Mouse (Mus musculus) hindlimb bud, embryonic 11.5 days (tissue): ENCODE measurements at regions not wholly inside any gene's neighbourhood (a gene's known extent, or its start where the extent isn't known, plus 50 kb on each side); places are given as distances from the start of the nearest gene placed in this dataset.
"Not testable (repeated sequence)": the region's sequence is repeated elsewhere in the genome, so short reads cannot be mapped to it uniquely, and the experiment has no call there.

Experiments
- DNase-seq: peaks from one replicate; pipeline ENCODE4 v3.0.0-alpha.2; 2012; ENCODE audit warnings: low read depth, low spot score; ENCODE audit errors: extremely low spot score

DNA sequence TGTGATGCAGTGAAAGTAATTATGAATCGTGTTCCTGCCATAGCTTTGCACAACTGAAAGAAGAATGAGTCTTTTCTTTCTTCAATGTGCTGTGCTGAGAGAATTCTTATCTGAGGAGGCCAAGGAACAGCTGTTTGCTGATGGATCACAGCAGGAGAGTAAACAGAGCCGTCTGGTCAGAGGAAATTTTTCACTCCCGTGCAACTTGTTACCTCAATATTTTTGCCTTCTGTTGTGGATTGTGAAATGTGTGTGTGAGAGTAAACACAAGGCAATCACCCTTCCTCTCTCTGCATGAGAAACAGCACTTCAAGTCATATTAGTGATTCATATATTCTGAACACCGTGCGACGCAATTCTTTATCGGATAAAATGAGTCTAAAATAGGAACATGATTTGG is 171.9 kb downstream of the Epm2a start:
- no peak for DNase-seq

DNA sequence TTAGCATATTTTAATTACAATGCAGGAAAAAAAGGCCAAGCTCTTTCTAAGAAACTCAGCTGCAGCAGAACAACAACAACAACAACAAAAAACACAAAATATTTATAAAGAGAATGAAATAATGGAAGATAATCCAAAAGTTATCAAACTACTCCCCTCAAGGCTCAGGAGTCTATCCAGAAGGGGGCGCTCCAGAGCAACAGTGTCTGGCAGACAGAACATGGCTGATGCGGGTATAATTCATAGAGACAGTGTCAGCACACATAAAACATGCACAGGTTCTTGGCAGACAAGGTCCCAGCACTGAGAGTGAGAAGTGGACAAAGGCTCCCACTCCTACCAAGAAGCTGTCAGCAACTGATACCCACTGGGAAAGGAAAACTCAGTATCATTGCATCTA is 173.9 kb downstream of the Epm2a start:
- no peak for DNase-seq

DNA sequence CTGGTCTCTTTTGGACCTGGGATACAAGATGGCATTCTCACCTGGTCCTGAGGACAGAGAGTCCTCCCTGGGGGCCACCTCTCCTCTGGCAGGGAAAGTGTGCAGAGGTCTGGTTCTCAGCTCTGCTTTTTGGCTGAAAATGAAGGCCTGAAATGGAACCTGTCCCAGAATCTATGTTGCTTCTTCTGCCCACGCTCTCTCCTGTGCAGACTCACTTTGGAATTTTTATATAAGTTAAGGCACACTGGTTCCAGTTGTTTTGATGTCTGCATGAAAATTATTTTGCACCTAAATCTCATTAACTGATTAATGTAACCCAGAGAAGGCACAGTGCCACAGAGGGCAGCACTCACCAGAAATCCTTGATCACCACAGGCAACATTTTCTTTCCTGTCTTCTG is 188.1 kb downstream of the Epm2a start:
- DNase-seq = no peak

DNA sequence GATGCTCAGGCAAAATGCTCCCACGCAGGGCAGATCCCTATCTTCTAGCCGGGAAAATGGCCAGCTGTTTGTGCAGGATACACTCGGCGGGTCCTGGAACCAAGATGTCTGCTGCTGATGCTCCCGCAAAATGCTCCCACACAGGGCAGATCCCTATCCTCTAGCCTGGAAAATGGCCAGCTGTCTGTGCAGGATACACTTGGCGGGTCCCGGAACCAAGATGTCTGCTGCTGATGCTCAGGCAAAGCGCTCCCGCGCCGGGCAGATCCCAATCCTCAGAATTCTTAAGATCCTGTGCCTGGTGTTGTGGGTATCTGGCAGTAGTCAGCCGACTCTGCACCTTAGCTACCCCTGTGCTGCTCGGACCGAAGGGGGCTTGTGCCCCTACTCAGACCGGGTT is 212.2 kb downstream of the Epm2a start:
- DNase-seq = not testable (repeated sequence)

DNA sequence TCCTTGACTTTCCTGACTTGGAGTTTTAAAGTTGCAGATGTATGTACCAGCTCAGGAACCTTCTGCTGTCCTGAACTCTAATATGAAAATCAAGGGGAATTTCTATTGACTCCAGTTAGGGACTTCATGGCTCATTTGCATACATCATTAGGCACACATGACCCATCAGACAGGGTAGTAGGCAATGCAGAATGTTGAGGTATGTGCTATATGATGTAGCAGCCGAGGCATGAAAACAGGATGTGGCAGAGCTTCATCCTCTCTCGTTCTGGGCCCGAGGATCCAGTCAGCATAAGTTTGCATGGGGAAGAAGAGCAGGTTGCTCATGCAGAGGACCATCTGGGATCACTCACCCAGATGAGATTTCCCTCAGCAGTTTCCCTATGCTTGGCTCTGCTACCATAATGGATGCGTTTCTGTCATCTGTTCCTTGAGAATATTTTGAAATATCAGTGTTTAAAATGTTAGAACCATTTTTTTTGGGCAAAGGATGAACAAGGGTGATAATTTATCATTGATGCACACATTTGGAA is 227.4 kb downstream of the Epm2a start:
- DNase-seq = no peak

DNA sequence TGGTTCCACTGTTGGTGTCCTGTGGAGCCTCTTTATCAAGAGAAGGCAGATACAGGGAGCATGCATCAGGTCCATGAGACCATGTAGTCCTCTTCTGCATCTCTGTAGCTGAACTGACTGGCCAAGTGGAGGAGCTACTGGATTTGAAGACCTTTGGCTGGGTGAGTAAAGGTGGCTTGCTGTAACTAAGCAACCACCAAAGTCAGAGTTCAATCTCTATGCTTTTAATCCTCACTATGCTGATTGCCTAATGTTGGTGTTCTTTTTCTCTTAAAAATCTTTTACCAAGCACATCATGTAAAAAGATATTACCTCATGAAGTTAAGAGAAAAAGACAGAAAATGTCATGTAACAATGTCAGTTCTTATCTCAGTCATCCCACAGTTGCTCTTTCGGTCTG is 265.2 kb downstream of the Epm2a start:
- no peak for DNase-seq

DNA sequence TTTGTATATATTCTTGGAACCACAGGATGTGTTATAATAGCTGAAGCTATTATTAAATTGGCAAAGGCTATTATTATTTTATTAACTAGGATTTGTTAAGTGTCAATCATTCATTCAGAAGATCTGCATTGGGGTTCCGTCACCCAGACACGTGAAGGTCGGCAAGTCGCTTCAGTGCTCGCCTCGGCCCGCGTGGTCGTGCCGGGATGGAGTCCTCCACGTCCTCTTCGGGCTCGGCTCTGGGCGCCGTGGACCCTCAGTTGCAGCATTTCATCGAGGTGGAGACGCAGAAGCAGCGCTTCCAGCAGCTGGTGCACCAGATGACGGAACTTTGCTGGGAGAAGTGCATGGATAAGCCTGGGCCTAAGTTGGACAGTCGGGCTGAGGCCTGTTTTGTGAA is 265.9 kb downstream of the Epm2a start:
- DNase-seq = not testable (repeated sequence)

DNA sequence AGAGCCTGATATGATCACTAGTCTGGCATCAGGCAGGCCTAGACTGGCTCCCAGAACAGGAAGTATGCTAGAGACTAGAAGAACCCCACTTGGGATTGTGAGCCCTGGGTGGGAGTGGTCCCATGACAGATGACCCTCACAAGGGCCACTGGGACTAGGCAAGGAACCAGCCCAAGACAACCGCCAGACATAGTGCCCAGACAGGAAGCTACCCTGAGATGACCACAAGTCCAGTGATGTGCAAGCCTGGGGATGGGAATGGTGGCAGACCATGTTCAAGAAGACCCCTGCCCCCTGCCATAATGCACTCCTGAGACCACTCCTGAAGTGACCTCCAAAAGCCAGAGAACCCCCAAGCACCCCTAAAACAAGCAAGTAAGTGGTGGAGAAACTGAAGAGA is 304.9 kb downstream of the Epm2a start:
- DNase-seq = no peak

DNA sequence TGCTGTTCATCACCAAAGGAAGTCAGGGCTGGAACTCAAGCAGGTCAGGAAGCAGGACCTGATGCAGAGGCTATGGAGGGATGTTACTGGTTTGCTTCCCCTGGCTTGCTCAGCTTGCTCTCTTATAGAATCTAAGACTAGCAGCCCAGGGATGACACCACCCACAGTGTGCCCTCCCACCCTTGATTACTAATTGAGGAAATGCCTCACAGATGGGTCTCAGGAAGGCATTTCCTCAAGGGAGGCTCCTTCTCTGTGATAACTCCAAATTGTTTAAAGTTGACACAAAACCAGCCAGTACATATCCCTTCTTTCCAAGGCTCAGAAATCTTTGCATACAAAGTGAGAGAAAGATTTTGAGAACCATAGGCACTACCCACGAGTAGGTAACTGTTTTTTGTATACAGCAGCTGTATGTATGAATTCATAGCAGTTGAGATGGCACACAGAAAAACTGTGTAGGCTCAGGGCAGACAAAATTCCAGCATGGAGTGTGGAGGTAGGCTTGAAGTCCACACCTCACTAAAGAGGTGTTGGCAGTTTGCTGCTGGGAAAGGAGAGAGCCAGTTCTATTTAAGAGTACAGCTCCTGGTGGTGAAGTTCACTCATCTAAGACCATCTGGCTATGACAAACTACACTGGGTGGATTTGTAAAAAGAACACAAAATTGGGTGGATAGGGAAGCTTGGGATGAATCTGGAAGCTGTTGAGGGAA is 317.0 kb downstream of the Epm2a start:
- no peak for DNase-seq

DNA sequence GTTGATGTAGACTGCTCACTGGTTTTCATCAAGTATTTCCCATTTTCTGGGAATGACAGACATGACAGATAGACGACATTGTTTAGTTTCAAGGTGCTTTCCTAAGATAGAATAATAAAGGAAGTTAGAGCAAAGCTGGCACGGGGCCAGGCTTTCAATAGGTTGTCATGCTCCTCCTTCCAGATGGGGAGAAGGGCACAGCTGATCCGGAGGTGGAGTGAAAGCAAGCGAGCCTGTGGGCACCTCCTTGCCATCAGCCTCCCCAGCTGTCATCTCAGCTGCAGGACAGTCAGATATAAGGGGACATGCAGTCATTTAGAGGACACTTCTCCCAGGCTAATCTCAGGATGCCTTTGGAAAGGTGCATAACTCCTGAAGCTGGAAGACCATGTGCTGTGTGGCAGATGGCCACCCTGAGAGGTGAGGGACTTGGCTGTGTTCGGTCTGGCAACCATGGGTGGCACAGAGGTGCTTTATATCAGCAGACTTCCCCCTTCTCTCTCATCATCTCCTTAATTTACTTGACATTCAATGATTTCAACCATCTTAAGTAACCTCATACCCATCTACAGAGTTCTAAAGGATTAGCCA is 318.6 kb downstream of the Epm2a start:
- no peak for DNase-seq

DNA sequence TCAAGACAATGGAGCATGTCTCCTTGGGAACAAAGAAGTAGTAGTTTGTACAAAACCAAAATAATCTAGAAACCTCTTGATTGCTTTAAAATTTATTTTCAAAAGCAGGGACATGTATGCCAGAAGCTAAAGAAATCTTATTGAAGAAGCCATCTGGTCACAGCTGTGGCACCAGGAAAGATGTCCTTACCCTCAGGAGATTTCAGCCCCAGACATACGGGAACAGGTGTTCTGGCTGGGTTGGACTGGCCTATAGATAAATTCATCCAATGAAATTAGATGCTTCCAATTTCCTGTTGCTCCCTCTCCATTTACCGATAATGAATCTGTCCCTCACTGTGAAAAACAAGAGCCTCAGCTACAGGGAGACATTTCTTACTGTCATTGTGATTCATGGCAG is 366.5 kb downstream of the Epm2a start:
- no peak for DNase-seq

DNA sequence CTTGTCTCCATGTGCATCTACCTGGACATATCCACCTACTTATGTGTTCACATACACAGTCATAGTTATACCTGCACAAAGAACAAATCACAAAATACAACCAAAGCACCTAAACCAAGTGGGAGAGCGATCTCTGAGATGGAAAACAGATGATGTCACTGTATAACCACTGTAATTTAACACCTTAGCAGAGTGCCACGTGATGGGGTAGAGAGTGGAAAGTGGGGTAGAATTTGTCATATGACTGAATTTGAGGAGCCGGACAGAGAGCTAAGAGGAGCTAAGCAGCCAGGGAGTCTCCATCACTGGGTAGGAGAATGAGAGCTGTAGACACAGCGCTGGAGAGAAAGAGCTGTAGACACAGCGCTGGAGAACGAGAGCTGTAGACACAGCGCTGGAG is 381.6 kb downstream of the Epm2a start:
- no peak for DNase-seq

DNA sequence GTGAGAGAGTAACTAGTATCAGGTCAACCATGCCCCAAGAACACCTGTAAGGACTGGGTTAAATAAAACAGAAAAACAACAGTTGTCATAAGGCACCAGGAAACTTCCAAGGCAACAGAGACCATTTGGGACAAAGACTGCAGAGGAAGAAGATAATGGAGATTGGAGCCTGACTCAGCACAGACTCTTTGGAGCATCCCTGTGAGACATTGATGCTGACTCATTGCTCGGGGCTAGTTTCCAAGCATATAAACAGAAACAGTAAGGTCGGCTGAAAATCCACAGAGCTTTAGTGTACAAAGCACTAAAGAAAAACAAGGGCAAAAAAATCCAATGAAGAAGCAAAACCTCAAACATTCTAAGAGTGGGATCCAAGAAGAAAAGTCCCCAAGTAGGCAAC is 386.3 kb downstream of the Epm2a start:
- DNase-seq = no peak

DNA sequence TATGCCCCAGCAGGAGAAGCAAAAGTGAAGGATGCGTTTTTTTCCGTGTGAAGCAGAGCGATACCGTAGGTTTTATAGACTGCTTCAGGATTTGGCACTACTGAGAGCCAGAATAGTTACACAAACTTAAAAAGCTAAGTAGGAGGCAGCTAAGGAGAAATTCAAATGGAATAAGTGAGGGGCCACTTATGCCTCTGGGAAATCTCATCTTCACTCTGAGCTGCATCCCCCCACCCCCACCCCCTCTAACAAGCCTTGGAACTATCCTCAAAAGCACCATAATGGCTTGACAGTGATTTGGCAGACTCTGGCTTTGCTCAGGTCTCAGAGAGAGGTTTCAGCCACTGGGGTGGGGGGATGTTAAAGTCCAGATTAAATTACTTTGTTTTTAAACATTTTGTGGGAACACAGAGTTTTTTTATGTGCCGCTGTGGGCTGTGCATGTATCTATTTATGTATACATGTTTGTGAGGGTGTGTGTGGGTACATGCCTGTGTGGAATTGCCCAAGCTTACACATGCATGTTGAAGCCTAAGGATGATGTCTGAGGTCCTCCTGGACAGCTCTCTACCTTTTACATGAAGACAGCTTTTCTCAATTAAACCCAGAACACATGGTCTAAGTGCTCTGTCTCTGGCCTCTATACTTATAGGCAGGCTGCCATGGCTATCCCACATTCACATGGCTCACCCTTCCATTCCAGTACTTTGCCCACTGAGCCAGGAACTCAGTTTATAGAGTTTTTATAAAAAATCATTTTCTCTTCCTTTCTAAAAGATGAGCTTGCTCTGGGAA is 396.6 kb downstream of the Epm2a start:
- DNase-seq = no peak

DNA sequence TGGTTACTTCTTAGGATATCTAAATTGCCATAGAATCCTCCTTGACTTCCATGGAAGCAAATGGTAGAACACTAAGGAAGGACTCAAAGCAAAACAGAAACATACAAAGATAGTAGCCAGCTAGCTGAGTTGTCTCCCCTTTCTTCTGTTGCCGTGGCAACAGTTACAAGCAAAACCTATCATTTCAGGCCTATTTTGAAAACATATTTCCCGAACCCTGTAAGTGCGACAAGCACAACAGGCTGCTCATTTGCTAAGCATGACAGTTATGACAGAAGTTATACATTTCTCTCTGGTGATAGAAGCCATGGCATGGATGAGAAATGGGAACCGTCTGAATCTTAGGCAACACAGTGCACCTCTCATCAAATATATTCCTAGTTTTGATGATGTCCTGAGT is 402.4 kb downstream of the Epm2a start:
- DNase-seq = no peak

DNA sequence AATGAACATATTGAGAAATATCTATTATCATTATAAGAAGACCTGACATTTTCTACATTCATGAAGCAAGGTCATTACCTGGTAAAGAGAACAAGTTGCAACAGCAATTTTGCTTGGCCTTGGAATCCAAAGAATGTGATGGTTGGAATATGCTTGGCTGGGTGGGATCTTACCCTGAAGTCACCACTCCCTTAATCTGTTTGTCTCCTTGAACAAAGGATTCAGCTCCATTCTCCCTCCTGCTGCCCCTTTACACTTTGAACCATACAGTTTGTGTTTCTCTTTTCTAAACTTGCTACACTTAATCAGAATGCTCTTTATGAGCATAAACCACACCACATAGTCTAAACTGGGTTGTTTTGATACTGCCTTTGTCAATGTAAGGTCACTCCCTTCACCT is 403.8 kb downstream of the Epm2a start:
- DNase-seq = no peak

DNA sequence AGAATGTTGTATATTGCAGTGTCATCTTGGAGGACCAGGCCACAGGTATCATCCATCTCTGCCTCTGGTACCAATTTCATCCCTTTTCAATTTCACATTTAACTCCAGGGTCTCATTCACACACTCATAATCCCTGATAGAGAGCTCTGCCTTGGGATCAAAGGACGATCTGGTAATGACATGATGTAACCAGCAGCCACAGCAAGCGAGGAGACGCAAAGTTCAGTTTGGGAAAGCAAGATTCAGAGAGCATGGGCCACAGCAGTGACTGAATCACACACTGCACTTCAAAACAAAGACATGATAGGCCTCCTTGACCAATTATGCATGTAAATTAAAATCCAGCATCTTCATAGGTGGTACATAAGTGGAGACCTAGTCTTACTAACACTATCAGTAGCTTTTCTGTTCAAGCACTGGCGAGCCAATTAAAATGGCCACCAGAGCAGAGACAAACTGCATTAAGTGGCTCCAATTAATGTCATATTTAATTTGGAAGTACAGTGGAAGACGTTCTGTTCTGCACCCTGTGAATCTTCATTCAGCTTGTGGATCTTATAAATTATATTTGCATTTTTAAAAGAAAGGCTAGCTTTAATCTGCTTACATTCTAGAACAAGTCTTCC is 412.0 kb downstream of the Epm2a start:
- DNase-seq = no peak

DNA sequence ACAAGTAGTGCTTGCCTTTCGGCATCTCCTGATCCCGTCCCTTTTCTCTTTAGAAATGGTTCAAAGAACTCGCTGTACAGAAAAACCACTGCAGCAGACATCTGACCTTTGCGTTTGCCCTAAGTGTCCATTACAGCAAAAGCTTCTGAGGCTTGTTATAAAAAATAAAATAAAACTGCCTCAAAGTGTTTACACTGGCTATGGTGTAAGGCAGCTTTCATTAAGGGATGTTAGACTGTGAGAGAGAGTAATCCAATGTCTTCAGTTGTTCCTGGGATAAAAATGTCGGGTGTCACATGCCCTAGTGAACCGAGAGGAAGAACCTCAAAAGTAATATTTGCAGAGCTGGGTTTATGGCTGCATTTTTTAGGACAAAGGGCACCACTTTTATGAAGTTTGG is 434.7 kb downstream of the Epm2a start:
- DNase-seq = no peak

DNA sequence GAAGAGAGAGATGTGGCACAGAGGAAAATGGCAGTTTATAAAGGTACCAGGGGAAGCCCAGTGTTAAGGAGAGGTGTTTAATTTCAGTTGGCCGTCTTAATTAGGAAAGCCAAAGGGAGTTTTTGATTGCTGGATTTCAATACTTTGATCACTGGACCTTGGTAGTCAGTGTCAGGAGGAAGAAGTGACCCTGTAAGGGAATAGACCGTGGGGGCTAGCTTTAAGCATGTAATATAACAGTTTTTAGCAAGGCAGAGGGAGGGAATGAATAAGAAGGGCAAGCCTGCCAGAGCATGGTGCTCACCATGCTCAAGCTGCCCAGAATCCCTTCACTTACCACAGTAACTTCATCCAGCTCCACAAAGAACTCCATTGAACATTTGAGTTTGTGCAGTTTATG is 437.1 kb downstream of the Epm2a start:
- DNase-seq = no peak

DNA sequence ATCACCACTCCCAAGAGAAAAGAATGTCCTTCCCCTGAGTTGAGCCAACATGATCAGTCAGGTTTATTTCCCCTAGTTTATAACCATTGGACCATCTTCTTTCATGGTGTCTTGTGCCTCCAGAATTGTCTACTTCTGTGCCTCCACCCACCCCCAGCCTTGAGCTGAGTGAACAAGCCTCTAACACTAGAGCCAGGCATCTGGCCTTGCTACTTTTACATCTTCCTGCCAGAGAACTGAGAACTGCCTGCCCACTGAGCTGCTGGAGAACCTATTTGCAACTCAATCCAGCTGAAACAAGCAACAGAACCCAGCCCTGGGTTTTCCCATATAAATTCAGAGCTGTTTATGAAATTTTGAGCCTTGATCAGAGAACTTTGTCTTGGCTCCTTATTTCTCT is 444.0 kb downstream of the Epm2a start:
- no peak for DNase-seq

DNA sequence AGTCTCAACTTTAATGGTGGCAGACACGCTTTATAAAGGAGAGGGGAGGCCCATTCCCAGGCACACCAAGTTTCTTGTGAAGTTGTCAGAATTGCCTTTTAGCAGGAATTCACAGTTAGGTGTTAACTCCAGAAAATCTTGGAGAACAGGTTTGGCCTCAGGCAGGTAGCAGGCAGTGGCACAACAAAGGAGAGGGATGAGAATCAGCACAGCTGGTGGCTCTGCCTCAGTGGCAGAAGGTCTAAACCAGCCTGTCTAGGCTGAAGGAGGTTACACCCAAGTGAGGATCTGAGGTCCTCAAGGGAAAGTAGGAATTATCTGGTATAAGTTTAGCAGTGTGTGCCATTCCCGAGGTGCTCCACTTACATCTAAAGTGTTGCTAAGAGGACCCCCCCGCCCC is 456.3 kb downstream of the Epm2a start:
- DNase-seq = no peak
